Mouse (Mus musculus) gonadal fat pad, adult 2 months (tissue): ENCODE results near the gene Vash2. TPM values are rescaled to one million over a fixed set of nuclear protein-coding genes. Genes with fewer than 3 reads are reported as not detected.
A peak's percentile ranks its signal among the peaks of the same experiment; 100 is the strongest.

ENCODE experiments used
- DNase-seq: peaks from one replicate; pipeline ENCODE4 v3.0.0-alpha.2; 2012; ENCODE audit warnings: low read depth
- polyA plus RNA-seq: library from polyadenylated mRNA; depleted of rRNA; stranded (reverse); fragments of >200 nt; gene quantifications from 2 replicates; pipeline ENCODE4 v1.2.3, GENCODE M21; 2012

Gene Vash2
- polyA plus RNA-seq, 1 experiment, result 12.9 TPM

GRCm38 (mm10) chr1:190976887-190977573 lies 2.1 kb downstream of the Vash2 start:
- no peak for DNase-seq

GRCm38 (mm10) chr1:190974833-190975232 lies 4.3 kb downstream of the Vash2 start:
- no peak for DNase-seq

GRCm38 (mm10) chr1:190974191-190974590 lies 4.9 kb downstream of the Vash2 start:
- no peak for DNase-seq

- no peak for DNase-seq
These were observed 6.4 kb downstream of the Vash2 start for GRCm38 (mm10) chr1:190972612-190973192.

GRCm38 (mm10) chr1:190971708-190972610 lies 7.1 kb downstream of the Vash2 start:
- no peak for DNase-seq

GRCm38 (mm10) chr1:190968010-190968409 lies 11.1 kb downstream of the Vash2 start:
- no peak for DNase-seq

- DNase-seq, result no peak
These were observed 13.9 kb downstream of the Vash2 start for GRCm38 (mm10) chr1:190964992-190965780.

- no peak for DNase-seq
These were observed 16.3 kb downstream of the Vash2 start for GRCm38 (mm10) chr1:190962760-190963159.

GRCm38 (mm10) chr1:190958821-190959220 lies 20.3 kb downstream of the Vash2 start:
- DNase-seq, result no peak

GRCm38 (mm10) chr1:190953009-190953408 lies 26.1 kb downstream of the Vash2 start:
- DNase-seq, result no peak

GRCm38 (mm10) chr1:190951014-190951413 lies 28.1 kb downstream of the Vash2 start:
- no peak for DNase-seq

GRCm38 (mm10) chr1:190948846-190949245 lies 30.2 kb downstream of the Vash2 start:
- DNase-seq, result no peak

GRCm38 (mm10) chr1:190948439-190948838 lies 30.7 kb downstream of the Vash2 start:
- DNase-seq, result peak; percentile 54

- no peak for DNase-seq
These were observed 31.1 kb downstream of the Vash2 start for GRCm38 (mm10) chr1:190947986-190948385.

- DNase-seq, result no peak
These were observed 34.9 kb downstream of the Vash2 start for GRCm38 (mm10) chr1:190944109-190944760.

- DNase-seq, result no peak
These were observed 39.3 kb downstream of the Vash2 start for GRCm38 (mm10) chr1:190939803-190940202.

- DNase-seq, result no peak
These were observed 48.9 kb downstream of the Vash2 start for GRCm38 (mm10) chr1:190930181-190930580.

- no peak for DNase-seq
These were observed 49.9 kb downstream of the Vash2 start for GRCm38 (mm10) chr1:190929010-190929695.

GRCm38 (mm10) chr1:190928370-190929009 lies 50.6 kb downstream of the Vash2 start:
- DNase-seq, result peak; percentile 86

GRCm38 (mm10) chr1:190927751-190928369 lies 51.2 kb downstream of the Vash2 start:
- no peak for DNase-seq
